Mouse (Mus musculus) layer of hippocampus, postnatal 25 days (tissue): ENCODE data around the gene Spire2. TPM values are rescaled to one million over a fixed set of nuclear protein-coding genes. Genes with fewer than 3 reads are reported as not detected.
"Not testable (repeated sequence)": the region's sequence is repeated elsewhere in the genome, so short reads cannot be mapped to it uniquely, and the experiment has no call there.

ENCODE experiments used
- DNase-seq, 2 experiments: peaks; one replicate each; pipeline ENCODE4 v3.0.0; 2022; ENCODE audit warnings: mixed read lengths in 2 of 2, low spot score in 1 of 2; ENCODE audit errors: extremely low spot score in 1 of 2
- total RNA-seq, 2 experiments: library from RNA; stranded (reverse); gene quantifications; 2 replicates each; pipeline ENCODE4 v1.2.3; 2021

The Spire2 gene
- total RNA-seq, result 10 to 100 TPM; 15.3 to 17.9 TPM

- DNase-seq, result peak; percentile 52 to 54
These were observed at the start of gene Spire2 for GRCm38 (mm10) chr8:123332262-123333090. Spire2 (plus strand) TSS chr8:123332713.

GRCm38 (mm10) chr8:123282994-123283393 lies 49.5 kb upstream of the Spire2 start:
- not testable (repeated sequence) for DNase-seq

GRCm38 (mm10) chr8:123283991-123284390 lies 48.5 kb upstream of the Spire2 start:
- DNase-seq, result no peak

DNA sequence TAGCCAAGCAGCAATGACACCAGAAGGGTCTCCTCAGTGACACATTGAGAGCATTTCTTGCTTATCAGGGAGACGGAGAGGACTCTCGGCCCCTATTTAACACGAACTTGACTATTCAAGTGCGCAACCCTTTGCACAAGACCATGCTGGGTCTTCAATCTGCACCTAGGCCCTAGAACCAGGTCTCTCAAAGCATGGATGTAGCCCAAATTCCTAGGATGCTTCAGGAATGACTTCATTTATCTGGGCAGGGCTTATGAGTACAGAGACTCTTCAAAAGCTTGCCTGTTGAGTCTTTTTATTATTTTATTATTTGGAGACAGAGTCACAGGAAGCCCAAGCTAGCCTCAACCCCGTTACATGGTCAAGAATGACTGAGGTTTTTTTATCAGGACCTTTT lies 48.0 kb upstream of the Spire2 start:
- DNase-seq, result no peak

- no peak for DNase-seq
These were observed 45.2 kb upstream of the Spire2 start for GRCm38 (mm10) chr8:123287362-123287761.

DNA sequence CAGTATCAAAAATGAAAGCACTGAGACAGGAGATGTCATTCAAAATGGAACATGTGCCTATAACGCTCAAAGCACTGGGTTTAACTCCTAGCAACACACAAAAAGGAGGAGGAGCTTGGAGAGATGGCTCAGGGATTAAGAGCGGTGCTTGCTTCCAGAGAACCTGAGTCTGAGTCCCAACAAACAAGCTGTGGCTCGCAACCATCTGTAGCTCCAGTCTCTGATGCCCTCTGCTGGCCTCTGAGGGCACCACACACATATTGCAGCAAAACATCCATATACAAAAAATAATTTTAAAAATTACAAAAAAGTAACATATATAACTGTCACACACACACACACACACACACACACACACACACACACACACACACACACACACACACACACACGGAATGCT lies 42.3 kb upstream of the Spire2 start:
- peak; percentile 28 to 49 for DNase-seq

- DNase-seq, result no peak
These were observed 41.8 kb upstream of the Spire2 start for GRCm38 (mm10) chr8:123290679-123291078.

DNA sequence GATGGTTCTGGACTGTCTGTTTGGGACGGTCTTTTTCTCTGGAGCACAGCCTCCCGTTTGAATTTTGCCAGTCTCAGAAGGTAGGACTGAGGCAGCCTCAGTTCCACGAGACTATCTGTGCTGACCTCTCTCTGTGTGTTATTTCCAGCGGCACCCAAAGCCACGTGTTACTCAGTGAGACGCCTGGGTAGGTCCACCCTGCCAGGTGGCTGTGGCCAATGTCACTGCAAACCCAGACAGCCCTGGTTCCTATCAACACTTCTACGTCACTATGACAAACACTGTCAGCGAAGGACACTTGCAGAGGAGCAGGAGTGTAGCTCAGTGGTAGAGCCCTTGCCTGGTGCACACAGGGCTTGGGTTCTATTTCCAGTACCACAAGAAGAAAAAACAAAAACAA lies 40.8 kb upstream of the Spire2 start:
- no peak for DNase-seq

DNA sequence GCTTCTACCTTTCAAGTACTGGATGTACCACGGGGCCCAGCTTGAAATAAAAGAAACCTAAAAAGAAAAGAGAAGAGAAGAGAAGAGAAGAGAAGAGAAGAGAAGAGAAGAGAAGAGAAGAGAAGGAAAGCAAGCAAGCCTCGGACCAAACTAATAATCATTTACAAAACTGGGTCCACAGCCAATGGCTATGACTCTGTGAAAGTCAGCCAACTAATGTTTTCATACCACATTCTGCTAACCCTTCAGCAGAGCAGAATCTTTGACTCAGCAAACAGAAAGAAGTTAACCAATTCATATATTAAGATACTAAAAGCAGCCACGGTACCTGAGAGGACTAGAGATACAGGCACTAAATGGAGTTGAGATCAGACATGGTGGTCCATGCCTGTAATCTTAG lies 40.2 kb upstream of the Spire2 start:
- no peak for DNase-seq

DNA sequence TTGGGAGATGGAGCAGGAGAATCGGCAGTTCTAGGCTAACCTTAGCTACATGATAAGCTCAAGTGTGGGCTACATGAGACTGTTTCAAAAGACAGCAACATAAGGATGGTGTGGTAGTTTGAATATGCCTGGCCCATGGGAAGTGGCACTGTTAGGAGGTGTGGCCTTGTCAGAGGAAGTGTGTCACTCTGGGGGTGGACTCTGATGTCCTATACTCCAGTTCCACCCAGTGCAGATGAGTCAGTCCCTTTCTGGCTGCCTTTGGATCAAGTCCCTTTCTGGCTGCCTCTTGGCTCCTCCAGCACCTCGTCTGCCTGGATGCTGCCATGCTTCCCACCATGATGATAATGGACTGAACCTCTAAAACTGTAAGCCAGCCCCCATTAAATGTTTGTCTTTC lies 39.7 kb upstream of the Spire2 start:
- no peak for DNase-seq

DNA sequence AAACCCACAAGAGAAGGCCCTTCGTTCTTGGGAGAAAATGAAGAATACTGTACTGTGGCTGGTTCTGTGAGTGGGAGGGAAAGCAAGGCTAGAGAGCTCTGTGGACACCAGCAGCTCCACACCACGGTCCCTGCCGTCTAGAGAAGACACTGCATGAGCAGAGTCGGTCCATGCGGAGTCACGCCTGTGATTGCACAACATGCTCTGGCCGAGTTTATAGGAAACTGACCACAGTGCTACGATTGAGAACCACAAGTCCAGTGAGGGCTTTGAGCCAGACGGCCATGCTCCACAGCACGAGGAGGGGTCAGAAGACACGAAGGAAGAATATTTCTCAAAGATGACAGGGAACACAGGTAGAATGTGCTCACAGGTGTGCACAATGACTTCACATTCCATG lies 34.2 kb upstream of the Spire2 start:
- no peak for DNase-seq

DNA sequence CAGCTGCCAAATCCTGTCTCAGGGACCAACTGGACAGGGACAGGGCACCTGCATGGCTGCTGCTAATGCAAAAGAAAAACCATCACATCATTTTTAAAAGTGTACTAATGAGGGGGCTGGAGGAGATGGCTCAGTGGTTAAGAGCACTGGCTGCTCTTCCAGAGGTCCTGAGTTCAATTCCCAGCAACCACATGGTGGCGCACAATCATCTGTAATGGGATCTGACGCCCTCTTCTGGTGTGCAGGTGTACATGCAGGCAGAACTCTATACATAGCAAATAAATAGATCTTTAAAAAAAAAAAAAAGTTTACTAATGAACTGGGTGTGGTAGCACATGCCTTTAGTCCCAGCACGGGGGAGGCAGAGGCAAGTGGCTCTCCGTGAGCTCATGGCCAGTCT lies 23.8 kb upstream of the Spire2 start:
- no peak for DNase-seq

- DNase-seq, result no peak
These were observed 14.6 kb upstream of the Spire2 start for GRCm38 (mm10) chr8:123317781-123318466.

- peak; percentile 68 to 74 for DNase-seq
These were observed 14.0 kb upstream of the Spire2 start, which contains the start of gene Fanca for GRCm38 (mm10) chr8:123318467-123318911. Fanca (minus strand) TSS chr8:123318576.

GRCm38 (mm10) chr8:123319522-123320164 lies 12.9 kb upstream of the Spire2 start:
- DNase-seq, result peak in 1 of 2 experiments; percentile 44

DNA sequence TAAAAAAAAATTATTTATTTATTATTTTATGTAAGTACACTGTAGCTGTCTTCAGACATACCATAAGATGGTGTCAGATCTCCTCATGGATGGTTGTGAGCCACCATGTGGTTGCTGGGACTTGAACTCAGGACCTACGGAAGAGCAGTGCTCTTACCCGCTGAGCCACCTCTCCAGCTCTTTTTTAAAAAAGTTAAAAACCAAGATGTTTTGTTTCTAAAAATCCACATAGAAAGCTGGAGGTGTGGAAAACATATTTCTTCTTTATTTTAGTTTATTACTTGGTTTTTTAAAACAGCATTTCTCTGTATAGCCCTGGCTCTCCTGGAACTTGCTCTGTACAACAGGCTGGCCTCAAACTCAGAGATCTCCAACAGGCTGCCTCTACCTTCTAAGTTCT lies 4.0 kb upstream of the Spire2 start:
- no peak for DNase-seq

- no peak for DNase-seq
These were observed 3.2 kb upstream of the Spire2 start for GRCm38 (mm10) chr8:123329350-123329749.

DNA sequence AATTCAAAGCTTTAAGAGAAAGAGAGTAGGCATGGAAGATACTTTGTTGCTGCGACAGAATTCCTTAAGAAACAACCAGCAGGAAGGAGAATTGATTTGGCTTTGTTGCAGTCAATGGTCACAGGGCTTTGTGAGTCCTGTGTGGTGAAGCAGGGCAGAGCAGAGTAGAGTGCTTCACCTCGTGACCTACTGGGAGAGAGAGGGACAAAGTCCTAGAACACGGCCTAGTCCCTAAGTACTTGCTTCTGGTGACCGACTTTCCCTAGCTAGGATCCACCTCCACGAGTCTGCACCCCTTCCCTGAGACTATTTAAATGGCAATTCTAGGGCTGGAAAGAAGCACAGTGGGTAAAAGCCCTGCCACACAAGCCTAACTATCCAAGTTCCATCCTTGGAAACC lies 2.6 kb upstream of the Spire2 start:
- DNase-seq, result no peak

- no peak for DNase-seq
These were observed 1.8 kb upstream of the Spire2 start for GRCm38 (mm10) chr8:123330701-123331100.

DNA sequence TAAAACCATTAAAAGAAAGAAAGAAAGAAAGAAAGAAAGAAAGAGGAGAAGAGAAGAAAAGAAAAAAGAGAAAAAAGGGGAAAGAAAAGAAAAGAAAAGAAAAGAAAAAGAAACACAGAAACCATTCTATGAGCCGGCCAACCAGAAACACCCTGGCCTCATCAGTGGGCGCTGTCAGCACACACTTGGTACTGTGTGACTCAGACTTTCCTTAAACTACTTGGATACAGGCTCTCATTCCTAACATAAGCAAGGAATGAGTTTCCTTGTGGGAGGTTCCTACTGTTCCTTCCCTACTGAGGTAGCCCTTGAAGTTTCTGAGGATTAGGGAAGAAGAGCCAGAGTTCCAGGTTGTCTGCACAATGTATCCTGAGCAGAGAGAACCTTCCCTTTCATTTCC lies 1.2 kb upstream of the Spire2 start:
- DNase-seq, result no peak

DNA sequence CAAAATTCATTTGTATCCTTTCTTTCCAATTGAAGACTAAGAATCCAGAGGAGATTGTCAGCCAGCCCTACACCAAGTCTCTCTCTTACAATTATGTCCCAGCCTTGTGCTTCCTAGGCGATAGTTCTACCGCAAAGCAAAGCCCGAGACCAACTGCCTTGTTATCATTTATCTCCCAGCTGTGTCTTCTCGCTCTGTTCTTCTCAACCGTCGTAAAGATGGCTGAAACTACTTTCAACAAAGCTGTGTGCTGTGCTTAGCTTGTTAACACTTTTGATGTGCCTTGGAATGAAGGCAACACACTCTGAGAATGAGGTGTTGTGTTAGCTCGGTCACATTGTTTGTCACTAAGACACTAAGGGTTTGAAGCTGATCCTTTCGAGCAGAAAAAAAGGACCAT lies 703 bp upstream of the Spire2 start:
- no peak for DNase-seq
